Mouse (Mus musculus) ZHBTc4 (cell line): ENCODE data around the gene Yeats4.

ENCODE experiments used
- DNase-seq: peaks from one replicate; pipeline ENCODE4 v3.0.0-alpha.2; 2011; ENCODE audit warnings: low read depth, low spot score

Gene Yeats4

DNA sequence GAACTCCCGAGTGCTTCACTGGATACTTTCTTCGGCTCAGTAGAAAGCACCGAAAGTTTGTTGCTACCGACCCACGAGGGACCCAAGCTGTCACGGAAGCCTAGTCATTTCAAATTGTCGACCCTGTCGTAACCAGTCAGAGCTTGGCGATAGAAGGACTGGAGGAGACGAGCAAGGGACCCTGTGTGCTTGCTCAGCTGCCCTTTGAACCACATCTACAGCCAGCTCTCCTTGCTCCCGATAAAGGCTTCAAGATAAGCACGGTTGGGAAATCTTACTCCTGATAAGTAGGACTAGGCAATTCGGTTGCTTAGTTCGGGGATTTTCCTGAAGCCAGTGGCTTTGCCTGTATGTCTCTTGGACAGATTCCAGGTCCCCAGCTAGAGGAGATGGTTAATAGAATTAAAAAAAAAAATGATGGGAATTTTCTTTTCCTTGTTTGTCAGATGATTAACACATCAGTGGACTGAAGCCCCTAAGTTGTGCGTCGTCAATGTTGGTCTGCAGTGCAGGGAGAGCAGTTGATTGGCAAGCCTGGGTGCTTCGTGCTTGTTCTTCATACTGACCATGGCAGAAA is 21.2 kb downstream of the Yeats4 start:
- no peak for DNase-seq

DNA sequence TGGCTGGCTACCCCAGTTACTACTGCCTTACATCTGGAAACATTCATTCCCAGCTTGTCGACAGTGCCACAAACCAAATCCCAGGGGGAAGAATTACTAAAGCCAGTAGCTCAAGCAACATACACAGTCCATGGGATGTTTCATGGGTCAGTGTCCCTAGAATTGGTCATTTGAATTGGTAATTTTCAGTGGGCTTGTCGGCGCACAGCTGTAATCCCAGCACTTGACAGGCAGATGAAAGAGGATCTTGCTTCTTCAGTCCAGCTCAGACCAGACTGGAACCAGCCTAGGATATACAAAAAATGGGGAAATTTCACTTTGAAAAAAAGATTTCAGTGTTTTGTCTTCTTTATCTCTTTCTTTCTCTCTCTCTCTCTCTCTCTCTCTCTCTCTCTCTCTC is 24.6 kb downstream of the Yeats4 start:
- DNase-seq = no peak

DNA sequence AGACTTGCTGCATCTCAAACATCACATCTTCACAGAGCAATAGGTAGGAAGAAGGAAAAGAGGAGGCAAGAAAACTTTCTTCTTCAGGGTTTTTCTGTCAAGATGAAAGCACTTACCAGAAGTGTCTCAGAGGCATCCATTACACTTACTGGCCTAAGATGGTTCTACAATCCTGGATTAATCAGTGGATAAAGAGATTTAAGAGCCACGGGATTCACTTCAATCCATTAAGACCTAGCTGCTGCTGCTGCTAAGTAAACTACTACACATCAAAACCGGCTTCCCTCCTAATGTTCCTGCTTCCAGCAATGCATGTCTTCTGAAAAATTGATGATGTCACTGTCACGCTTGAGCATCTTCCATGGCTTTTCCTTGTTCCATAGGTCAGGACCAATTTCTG is 27.6 kb downstream of the Yeats4 start:
- DNase-seq = no peak

DNA sequence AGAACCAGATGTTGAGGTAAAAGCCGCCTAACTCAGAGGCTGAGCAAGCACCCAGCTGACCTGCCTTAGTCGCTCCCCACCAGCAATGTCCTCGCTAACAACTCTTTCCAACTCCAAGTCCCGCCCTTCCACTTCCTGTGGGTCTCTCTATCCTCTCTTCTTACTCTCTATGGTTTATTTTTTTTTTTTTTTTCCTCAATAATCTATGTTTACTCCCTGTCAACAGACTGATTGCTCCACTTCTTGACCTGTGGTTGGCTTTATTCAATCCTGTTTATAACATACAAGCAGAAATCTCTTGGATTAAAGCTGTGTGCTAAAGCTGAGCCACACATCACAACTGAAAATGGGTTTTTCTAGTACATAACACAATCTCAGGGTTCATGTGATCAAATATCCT is 28.6 kb downstream of the Yeats4 start:
- peak; percentile 35 for DNase-seq

DNA sequence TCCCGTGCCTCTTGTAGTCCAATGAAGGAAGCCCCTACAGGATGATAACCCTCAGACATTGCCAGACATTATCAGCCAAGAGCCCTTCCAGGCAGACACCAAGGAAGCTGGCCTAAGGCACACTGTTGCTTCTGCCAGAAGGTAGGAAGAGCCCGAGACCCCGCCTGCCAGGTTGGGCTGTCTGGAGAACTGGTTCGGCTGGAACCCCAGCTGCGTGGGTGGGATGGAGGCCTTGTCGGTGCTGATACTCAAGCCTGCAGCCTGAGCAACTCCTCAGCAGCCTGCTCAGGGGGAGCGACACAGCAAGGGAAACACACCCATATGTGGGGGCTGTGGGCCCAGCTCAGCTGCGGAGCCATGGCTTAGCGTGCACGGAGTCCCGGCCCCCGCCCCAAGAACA is 29.3 kb downstream of the Yeats4 start:
- peak; percentile 39 for DNase-seq

DNA sequence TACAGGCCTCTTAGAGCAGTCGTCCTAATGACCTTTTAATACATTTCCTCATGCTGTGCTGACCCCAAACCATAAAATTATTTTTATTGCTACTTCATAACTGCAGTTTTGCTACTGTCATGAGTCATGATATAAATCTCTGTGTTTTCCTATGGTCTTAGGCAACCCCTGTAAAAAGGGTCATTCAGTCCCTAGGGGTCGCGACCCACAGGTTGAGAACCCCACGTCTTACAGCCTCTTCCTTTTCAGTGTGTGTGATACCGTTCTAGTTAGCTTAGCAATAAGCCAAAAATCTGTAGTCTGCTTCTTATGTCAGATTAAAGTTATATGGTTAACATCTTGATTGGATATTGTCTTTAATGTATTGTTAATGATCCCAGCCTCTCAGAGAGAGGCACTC is 30.9 kb downstream of the Yeats4 start:
- no peak for DNase-seq

DNA sequence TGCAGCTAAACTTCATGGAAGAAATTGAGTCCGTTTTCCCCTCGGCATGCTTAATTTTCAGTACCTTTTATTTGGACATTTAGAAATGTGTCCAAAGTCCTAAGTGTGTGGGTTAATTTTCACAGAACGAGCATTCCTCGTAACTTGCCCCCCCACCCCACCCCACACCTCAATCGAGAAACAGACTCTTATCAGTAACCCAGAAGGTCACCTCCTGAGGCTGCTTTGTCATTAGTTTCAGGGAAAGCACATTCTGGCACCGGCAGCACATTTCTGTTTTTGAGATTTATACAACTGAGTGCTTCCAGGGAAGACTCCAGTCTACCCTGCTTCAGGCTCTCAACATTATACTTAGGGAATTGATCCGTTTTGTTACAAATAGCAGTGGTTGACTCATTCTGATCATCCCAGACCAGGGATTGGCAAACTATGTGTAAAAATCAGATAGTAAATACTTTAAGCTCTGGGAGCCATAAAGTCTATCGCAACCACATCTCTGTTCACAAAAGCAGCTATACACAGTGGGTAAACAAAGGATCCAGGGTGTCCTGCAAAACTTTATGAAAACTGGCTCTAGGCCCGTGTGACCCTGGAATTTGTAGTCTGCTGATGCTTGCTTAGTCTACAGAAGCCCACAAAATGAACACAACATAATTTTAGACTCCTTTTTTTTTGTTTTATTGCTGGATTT is 38.8 kb downstream of the Yeats4 start:
- no peak for DNase-seq

DNA sequence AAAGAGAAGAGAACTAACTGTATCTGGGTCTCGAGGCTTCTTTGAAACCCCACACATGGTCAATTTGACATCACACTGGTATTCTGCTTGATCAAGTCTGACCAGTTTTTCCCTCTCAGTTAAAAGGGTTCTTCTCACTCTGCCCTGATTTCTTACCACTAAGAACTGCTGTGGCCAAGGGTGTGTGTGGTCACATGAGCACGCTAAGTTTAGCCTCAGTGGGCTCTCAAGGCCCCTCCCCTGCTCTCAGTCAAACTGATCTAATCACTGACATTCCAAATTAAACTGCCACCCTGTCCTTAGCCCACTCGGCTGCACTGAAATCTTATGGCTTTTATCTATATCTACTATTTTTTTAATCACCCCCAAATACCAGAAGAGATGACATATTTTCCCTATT is 43.2 kb downstream of the Yeats4 start:
- no peak for DNase-seq

DNA sequence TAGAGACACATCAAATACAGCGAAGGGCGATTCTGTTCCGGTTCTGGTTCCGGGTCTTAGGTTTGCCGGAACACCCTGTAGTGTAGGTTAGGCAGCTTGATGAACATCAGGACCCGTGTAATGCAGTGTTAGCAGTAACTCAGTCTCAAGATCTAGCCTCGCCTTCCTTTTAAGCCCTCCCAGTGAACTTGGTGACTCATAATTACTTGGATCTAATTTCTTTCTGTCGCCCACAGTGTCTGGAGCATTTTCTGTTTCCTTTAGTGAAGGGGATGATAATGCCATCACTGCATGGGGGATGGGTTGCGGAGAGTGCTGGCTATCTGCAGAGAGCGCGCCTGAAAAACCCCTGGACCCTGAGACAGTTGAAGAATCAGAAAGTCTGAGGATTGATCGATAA is 49.7 kb downstream of the Yeats4 start:
- no peak for DNase-seq

DNA sequence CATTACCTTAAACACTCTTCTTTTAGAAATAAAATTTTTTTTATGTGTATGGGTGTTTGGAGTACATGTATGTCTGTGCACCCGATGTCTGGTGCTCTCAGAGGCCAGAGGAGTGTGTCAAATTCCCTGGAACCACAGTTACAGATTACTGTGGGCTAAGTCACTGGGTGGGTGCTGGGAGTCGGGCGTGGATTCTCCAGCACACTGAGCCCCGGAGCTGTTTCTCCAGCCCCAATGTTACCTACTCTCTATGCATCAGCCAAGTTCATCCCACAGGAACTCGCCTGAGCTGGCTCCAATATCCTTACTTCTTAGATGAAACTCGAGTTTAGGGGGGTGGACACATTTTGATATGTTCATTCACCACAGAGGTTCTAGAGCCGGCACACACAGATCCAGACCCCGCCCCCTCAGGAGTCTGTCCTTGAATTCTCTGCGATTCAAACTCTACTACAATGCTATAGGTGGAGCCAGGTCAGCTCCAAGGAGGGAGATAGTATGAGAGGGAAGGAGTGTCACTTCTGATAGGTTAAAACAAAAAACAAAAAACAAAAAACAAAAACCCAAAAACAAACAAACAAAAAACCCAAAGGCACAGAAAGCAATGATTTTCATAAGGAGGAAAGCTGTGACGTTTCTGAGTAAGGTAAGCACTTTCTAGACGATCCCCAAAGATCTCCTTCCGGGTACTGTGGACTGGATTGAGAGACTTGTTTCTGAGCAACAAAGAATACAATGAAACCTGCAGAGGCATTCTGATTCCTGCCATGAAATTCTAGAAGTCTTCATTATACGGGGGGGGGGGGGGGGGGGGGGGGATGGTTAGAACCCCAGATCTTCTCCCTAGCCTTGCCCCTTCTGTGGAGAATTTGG is 50.5 kb downstream of the Yeats4 start:
- peak; percentile 66 for DNase-seq

DNA sequence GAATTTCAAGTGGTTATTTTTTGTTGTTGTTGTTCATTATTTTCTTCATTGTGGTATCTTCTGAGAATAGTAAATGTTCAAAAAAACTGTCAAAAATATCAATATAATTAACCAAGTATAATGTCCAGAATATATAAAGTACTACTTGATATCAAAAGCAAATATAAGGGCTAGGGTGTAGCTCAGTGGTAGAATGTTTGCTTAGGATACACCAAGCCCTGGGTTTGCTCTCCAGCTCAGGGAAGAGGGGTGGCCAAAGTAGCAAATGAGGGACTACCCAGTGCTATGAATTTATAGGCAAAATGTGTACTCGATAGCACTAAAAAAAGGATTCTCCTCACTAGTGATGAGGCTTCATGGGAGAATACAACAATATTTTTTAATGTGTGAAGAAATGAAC is 51.2 kb downstream of the Yeats4 start:
- no peak for DNase-seq

DNA sequence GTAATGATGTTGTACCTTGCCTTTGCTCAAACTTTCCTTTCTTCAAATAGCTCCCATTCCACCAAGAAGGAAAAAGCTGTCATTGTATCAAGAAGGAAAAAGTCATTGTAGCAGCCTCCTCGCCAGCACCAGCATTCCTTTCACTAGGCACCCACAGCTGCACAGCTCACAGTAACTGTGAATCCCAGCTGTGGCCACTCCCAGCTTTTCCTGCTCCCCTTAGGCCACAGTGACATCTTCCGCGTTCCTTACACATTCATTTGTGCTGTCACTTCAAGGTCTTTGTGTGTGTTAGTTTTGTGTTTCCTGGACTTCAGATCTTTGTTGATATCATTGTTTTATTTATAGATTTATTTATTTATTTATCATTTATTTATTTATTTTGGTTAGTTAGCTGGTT is 52.2 kb downstream of the Yeats4 start:
- peak; percentile 70 for DNase-seq

DNA sequence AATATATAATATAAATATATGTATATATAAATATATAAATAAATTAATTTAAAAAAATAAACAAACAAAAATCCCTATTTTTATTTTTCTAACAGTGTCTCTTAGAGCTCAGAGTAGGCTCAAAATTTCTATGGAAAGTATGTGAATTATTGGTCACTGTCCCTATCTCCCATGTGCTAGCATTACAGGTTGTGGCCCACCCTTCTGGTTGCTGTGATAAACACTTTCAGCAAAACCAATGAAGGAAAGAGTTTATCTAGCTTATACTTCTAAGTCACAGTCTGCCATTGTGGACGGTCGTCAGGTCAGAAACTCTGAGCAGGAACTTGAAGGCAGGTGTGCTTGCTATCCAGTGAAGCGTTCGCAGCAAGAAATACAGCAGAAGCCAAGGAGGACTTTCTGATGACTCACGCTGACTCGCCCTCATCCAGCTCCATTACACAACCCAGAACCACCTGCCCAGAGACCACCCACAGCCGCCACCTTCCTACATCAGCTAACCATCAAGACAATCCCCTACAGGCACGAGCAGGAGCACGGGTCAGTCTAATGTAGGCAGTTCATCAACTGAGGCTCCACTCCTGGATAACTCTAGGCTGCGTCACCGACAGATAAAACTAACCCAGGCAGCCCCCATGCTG is 57.4 kb downstream of the Yeats4 start:
- DNase-seq = peak; percentile 67
